Mouse (Mus musculus): ENCODE measurements around the gene Lrrc8e.
A peak's percentile ranks its signal among the peaks of the same experiment; 100 is the strongest.

The Lrrc8e gene

GRCm38 (mm10) chr8:4226739-4227347, at the start of gene Lrrc8e:
Gene Lrrc8e (plus strand): TSS chr8:4226827.
- no peak for DNase-seq (ENCODE audit: low spot score)

GRCm38 (mm10) chr8:4183409-4183808, 43.2 kb upstream of the Lrrc8e start:
- DNase-seq (ENCODE audit: low spot score): no peak

GRCm38 (mm10) chr8:4186151-4186550, 40.5 kb upstream of the Lrrc8e start:
- DNase-seq (ENCODE audit: low spot score): no peak

GRCm38 (mm10) chr8:4188605-4189004, 38.0 kb upstream of the Lrrc8e start:
- no peak for DNase-seq (ENCODE audit: low spot score)

- DNase-seq (ENCODE audit: low spot score): no peak
Observed at GRCm38 (mm10) chr8:4189031-4189722, 37.5 kb upstream of the Lrrc8e start.

GRCm38 (mm10) chr8:4192305-4192704, 34.3 kb upstream of the Lrrc8e start:
- DNase-seq (ENCODE audit: low spot score): peak; percentile 70

GRCm38 (mm10) chr8:4192807-4193587, 33.6 kb upstream of the Lrrc8e start:
- DNase-seq (ENCODE audit: low spot score): peak; percentile 94

- no peak for DNase-seq (ENCODE audit: low spot score)
Observed at GRCm38 (mm10) chr8:4193588-4193894, 33.1 kb upstream of the Lrrc8e start.

GRCm38 (mm10) chr8:4201321-4201720, 25.3 kb upstream of the Lrrc8e start:
- no peak for DNase-seq (ENCODE audit: low spot score)

- DNase-seq (ENCODE audit: low spot score): no peak
Observed at GRCm38 (mm10) chr8:4205246-4206123, 21.1 kb upstream of the Lrrc8e start.

- no peak for DNase-seq (ENCODE audit: low spot score)
Observed at GRCm38 (mm10) chr8:4206182-4207015, 20.2 kb upstream of the Lrrc8e start.

- DNase-seq (ENCODE audit: low spot score): no peak
Observed at GRCm38 (mm10) chr8:4207016-4207350, 19.6 kb upstream of the Lrrc8e start.

GRCm38 (mm10) chr8:4211097-4211496, 15.5 kb upstream of the Lrrc8e start:
- DNase-seq (ENCODE audit: low spot score): no peak

- DNase-seq (ENCODE audit: low spot score): no peak
Observed at GRCm38 (mm10) chr8:4212809-4213209, 13.8 kb upstream of the Lrrc8e start.

GRCm38 (mm10) chr8:4213210-4214005, 13.2 kb upstream of the Lrrc8e start:
- no peak for DNase-seq (ENCODE audit: low spot score)

- no peak for DNase-seq (ENCODE audit: low spot score)
Observed at GRCm38 (mm10) chr8:4214006-4214980, 12.3 kb upstream of the Lrrc8e start.

GRCm38 (mm10) chr8:4216296-4216695, 10.3 kb upstream of the Lrrc8e start:
- DNase-seq (ENCODE audit: low spot score): no peak

GRCm38 (mm10) chr8:4216791-4217621, 9.6 kb upstream of the Lrrc8e start, which contains the start of gene Prr36:
Gene Prr36 (minus strand): TSS chr8:4217459.
- no peak for DNase-seq (ENCODE audit: low spot score)
